Mouse (Mus musculus): ENCODE measurements around the gene Clk3. TPM values are rescaled to one million over a fixed set of nuclear protein-coding genes. Genes with fewer than 3 reads are reported as not detected.

Gene Clk3
- polyA plus RNA-seq, 1 experiment = 22.3 TPM

- H3K4me3 ChIP-seq (ENCODE audit: insufficient read depth, low read depth, low read length) = no peak overlapping the region
- H3K27ac ChIP-seq (replicated peaks; ENCODE audit: low read depth, low read length) = no peak overlapping the region
Measured at GRCm38 (mm10) chr9:57789733-57790132, 24.1 kb upstream of the Clk3 start.

GRCm38 (mm10) chr9:57782656-57783055, 17.0 kb upstream of the Clk3 start:
- Histone ChIP-seq H3K27ac (replicated peaks; ENCODE audit: low read depth, low read length) (no peak overlapping the region), H3K4me3 (ENCODE audit: insufficient read depth, low read depth, low read length) (no peak overlapping the region), H3K4me1 (ENCODE audit: control insufficient read depth, insufficient read depth, insufficient read length, low read length) (no peaks in the 10 kb centered on the region)

More at GRCm38 (mm10) chr9:57789733-57790132, 24.1 kb upstream of the Clk3 start:
- H3K4me1 ChIP-seq (ENCODE audit: control insufficient read depth, insufficient read depth, insufficient read length, low read length) = no peaks in the 10 kb centered on the region

GRCm38 (mm10) chr9:57775736-57776135, 10.1 kb upstream of the Clk3 start:
- Histone ChIP-seq H3K27ac (replicated peaks; ENCODE audit: low read depth, low read length) (no peak overlapping the region), H3K4me3 (ENCODE audit: insufficient read depth, low read depth, low read length) (no peak overlapping the region), H3K4me1 (ENCODE audit: control insufficient read depth, insufficient read depth, insufficient read length, low read length) (no peaks in the 10 kb centered on the region)

GRCm38 (mm10) chr9:57775026-57775425, 9.4 kb upstream of the Clk3 start:
- H3K4me1 ChIP-seq (ENCODE audit: control insufficient read depth, insufficient read depth, insufficient read length, low read length) = no peaks in the 10 kb centered on the region
- no peak overlapping the region for H3K4me3 ChIP-seq (ENCODE audit: insufficient read depth, low read depth, low read length)
- no peak overlapping the region for H3K27ac ChIP-seq (replicated peaks; ENCODE audit: low read depth, low read length)

- Histone ChIP-seq H3K4me1 (ENCODE audit: control insufficient read depth, insufficient read depth, insufficient read length, low read length) (no peaks in the 10 kb centered on the region), H3K4me3 (ENCODE audit: insufficient read depth, low read depth, low read length) (no peak overlapping the region), H3K27ac (replicated peaks; ENCODE audit: low read depth, low read length) (no peak overlapping the region)
Measured at GRCm38 (mm10) chr9:57774168-57774567, 8.5 kb upstream of the Clk3 start.

GRCm38 (mm10) chr9:57773754-57774153, 8.1 kb upstream of the Clk3 start:
- H3K4me3 ChIP-seq (ENCODE audit: insufficient read depth, low read depth, low read length) = no peak overlapping the region
- H3K4me1 ChIP-seq (ENCODE audit: control insufficient read depth, insufficient read depth, insufficient read length, low read length) = no peaks in the 10 kb centered on the region
- no peak overlapping the region for H3K27ac ChIP-seq (replicated peaks; ENCODE audit: low read depth, low read length)

- Histone ChIP-seq H3K27ac (replicated peaks; ENCODE audit: low read depth, low read length) (no peak overlapping the region), H3K4me3 (ENCODE audit: insufficient read depth, low read depth, low read length) (no peak overlapping the region), H3K4me1 (ENCODE audit: control insufficient read depth, insufficient read depth, insufficient read length, low read length) (no peaks in the 10 kb centered on the region)
Measured at GRCm38 (mm10) chr9:57770836-57771235, 5.2 kb upstream of the Clk3 start.

- Histone ChIP-seq H3K4me3 (ENCODE audit: insufficient read depth, low read depth, low read length) (no peak overlapping the region), H3K4me1 (ENCODE audit: control insufficient read depth, insufficient read depth, insufficient read length, low read length) (no peaks in the 10 kb centered on the region), H3K27ac (replicated peaks; ENCODE audit: low read depth, low read length) (no peak overlapping the region)
Measured at GRCm38 (mm10) chr9:57770214-57770613, 4.6 kb upstream of the Clk3 start.

- no peak overlapping the region for H3K27ac ChIP-seq (replicated peaks; ENCODE audit: low read depth, low read length)
- H3K4me1 ChIP-seq (ENCODE audit: control insufficient read depth, insufficient read depth, insufficient read length, low read length) = no peaks in the 10 kb centered on the region
- H3K4me3 ChIP-seq (ENCODE audit: insufficient read depth, low read depth, low read length) = no peak overlapping the region
Measured at GRCm38 (mm10) chr9:57769539-57770069, 3.9 kb upstream of the Clk3 start.

- peaks cover 12% of the 10 kb centered on the region for H3K4me1 ChIP-seq (ENCODE audit: control insufficient read depth, insufficient read depth, insufficient read length, low read length)
- no peak overlapping the region for H3K27ac ChIP-seq (replicated peaks; ENCODE audit: low read depth, low read length)
- H3K4me3 ChIP-seq (ENCODE audit: insufficient read depth, low read depth, low read length) = no peak overlapping the region
Measured at GRCm38 (mm10) chr9:57767231-57767630, 1.6 kb upstream of the Clk3 start.

GRCm38 (mm10) chr9:57766431-57766830, 771 bp upstream of the Clk3 start:
- peaks cover 12% of the 10 kb centered on the region for H3K4me1 ChIP-seq (ENCODE audit: control insufficient read depth, insufficient read depth, insufficient read length, low read length)

GRCm38 (mm10) chr9:57764974-57765363, 691 bp downstream of the Clk3 start:
- Histone ChIP-seq H3K4me3 (ENCODE audit: insufficient read depth, low read depth, low read length) (peak overlapping the region; percentile 94), H3K4me1 (ENCODE audit: control insufficient read depth, insufficient read depth, insufficient read length, low read length) (peaks cover 12% of the 10 kb centered on the region), H3K27ac (replicated peaks; ENCODE audit: low read depth, low read length) (peak overlapping the region; percentile 98)

More at GRCm38 (mm10) chr9:57766431-57766830, 771 bp upstream of the Clk3 start:
- Histone ChIP-seq H3K27ac (replicated peaks; ENCODE audit: low read depth, low read length) (no peak overlapping the region), H3K4me3 (ENCODE audit: insufficient read depth, low read depth, low read length) (peak overlapping the region; percentile 94; the same call in 1 of the 2 replicates)

GRCm38 (mm10) chr9:57764147-57764973, 1.3 kb downstream of the Clk3 start:
- H3K4me3 ChIP-seq (ENCODE audit: insufficient read depth, low read depth, low read length) = peak overlapping the region; percentile 94
- H3K27ac ChIP-seq (replicated peaks; ENCODE audit: low read depth, low read length) = peak overlapping the region; percentile 98
- peaks cover 12% of the 10 kb centered on the region for H3K4me1 ChIP-seq (ENCODE audit: control insufficient read depth, insufficient read depth, insufficient read length, low read length)

GRCm38 (mm10) chr9:57762563-57762991, 3.1 kb downstream of the Clk3 start:
- peaks cover 12% of the 10 kb centered on the region for H3K4me1 ChIP-seq (ENCODE audit: control insufficient read depth, insufficient read depth, insufficient read length, low read length)
- peak overlapping the region; percentile 27 for H3K27ac ChIP-seq (replicated peaks; ENCODE audit: low read depth, low read length)
- peak overlapping the region; percentile 0; the same call in 1 of the 2 replicates for H3K4me3 ChIP-seq (ENCODE audit: insufficient read depth, low read depth, low read length)

- Histone ChIP-seq H3K4me1 (ENCODE audit: control insufficient read depth, insufficient read depth, insufficient read length, low read length) (peaks cover 12% of the 10 kb centered on the region), H3K4me3 (ENCODE audit: insufficient read depth, low read depth, low read length) (0 out of 2 replicates have a peak overlapping the region, but pooled peaks have one; percentile 0), H3K27ac (replicated peaks; ENCODE audit: low read depth, low read length) (peak overlapping the region; percentile 27)
Measured at GRCm38 (mm10) chr9:57761563-57762551, 3.8 kb downstream of the Clk3 start.

Measured in brown adipose tissue, adult 24 weeks (tissue).